Mouse (Mus musculus) kidney, embryonic 14.5 days (tissue): Measurements from ENCODE around the gene Insyn1. TPM values are rescaled to one million over a fixed set of nuclear protein-coding genes. Genes with fewer than 3 reads are reported as not detected.

ENCODE experiments used
- polyA plus RNA-seq: library from polyadenylated mRNA; unstranded; fragments of >200 nt; fragmentation: Nextera tagmentation; extraction: Ambion mirVana; gene quantifications from 2 replicates; pipeline ENCODE4 v1.2.1, GENCODE M21; 2014

Insyn1 gene
- polyA plus RNA-seq, 1 experiment from 2014 or later, result 3.0 TPM

Other genes starting within 250 kb of the Insyn1 start
- 13.5 and 25.0 TPM in 2 replicates for gene Pml, start 238.8 kb upstream of the Insyn1 start, polyA plus RNA-seq
- 22.3 and 29.8 TPM in 2 replicates for gene Stoml1, start 235.4 kb upstream of the Insyn1 start, polyA plus RNA-seq
- gene Loxl1, start 175.4 kb upstream of the Insyn1 start, polyA plus RNA-seq, result 26.0 and 27.0 TPM in 2 replicates
- not detected in 2 replicates for gene Tbc1d21, start 118.1 kb upstream of the Insyn1 start, polyA plus RNA-seq
- 25.3 and 45.4 TPM in 2 replicates for gene Cd276, start 66.8 kb downstream of the Insyn1 start, polyA plus RNA-seq
- gene Nptn, start 93.6 kb downstream of the Insyn1 start, polyA plus RNA-seq, result 110 and 128 TPM in 2 replicates